Mouse (Mus musculus): ENCODE measurements at regions not wholly inside any gene's neighbourhood (a gene's known extent, or its start where the extent isn't known, plus 50 kb on each side); places are given as distances from the start of the nearest gene placed in this dataset.

GRCm38 (mm10) chr15:6056887-6057626 lies 242.5 kb upstream of the Dab2 start:
- no peak overlapping the region for H3K9ac ChIP-seq (ENCODE audit: control insufficient read depth, low read depth, low read length, poor library complexity, severe bottlenecking)
- no peak for TF ChIP-seq ZNF384 (IDR thresholded peaks at IDR 0.05; ENCODE audit: low read depth, low read length)
- TF ChIP-seq MXI1 (IDR thresholded peaks at IDR 0.05; ENCODE audit: low read depth, low read length) = no peak
- no peak for TF ChIP-seq GABPA (IDR thresholded peaks at IDR 0.05; ENCODE audit: low read depth, low read length)
- no peak for TF ChIP-seq RAD21 (IDR thresholded peaks at IDR 0.05; ENCODE audit: low read depth, low read length)
- no peak for TF ChIP-seq USF1 (IDR thresholded peaks at IDR 0.05; ENCODE audit: low read depth, low read length)
- TF ChIP-seq NRF1 (IDR thresholded peaks at IDR 0.05; ENCODE audit: insufficient read depth, low read depth, low read length, poor library complexity, severe bottlenecking) = no peak
- H3K36me3 ChIP-seq (ENCODE audit: control insufficient read depth in 1 of 2, insufficient read depth in 2 of 2, low read length in 2 of 2) = peaks cover 0 to 12% of the 10 kb centered on the region in 2 experiments; a peak in 2 of 4 replicates
- H3K9me3 ChIP-seq (replicated peaks; ENCODE audit: insufficient read depth, low read length) = no peaks in the 10 kb centered on the region
- H3K4me1 ChIP-seq (ENCODE audit: control insufficient read depth in 1 of 2, insufficient read depth in 2 of 2, low read length in 2 of 2) = peaks cover 3 to 7% of the 10 kb centered on the region in 2 experiments
- H3K27me3 ChIP-seq (ENCODE audit: control insufficient read depth in 1 of 2, insufficient read depth in 2 of 2, low read length in 2 of 2) = no peaks in the 10 kb centered on the region
- H3K27ac ChIP-seq (ENCODE audit: control insufficient read depth, low read depth, low read length) = no peak overlapping the region
- no peak for DNase-seq (ENCODE audit: low read depth, low spot score)
- H3K4me3 ChIP-seq (ENCODE audit: control insufficient read depth in 1 of 2, insufficient read depth in 1 of 2, low read depth in 2 of 2, low read length in 2 of 2) = no peak overlapping the region
- no peaks in the 10 kb centered on the region for H3K79me2 ChIP-seq (ENCODE audit: control insufficient read depth, insufficient read depth, low read length, poor library complexity)

DNA sequence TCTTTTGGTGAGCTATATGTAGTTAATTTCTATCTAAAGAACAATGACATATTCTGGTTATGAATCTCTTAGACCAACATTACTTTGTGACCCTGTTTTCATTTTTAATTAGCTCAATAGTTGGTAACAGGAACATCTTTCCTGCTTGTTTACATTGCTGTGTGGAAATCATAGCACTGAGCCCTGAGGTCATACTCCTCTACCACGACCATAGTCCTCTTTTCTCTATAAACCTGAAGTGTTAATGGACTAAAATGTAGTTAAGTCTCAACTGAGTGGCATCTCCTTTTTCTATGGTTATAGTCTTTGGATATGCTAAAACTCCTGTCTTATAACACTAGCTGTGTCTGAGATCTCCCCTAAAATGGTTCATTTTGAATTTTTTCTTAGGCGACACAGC lies 240.2 kb upstream of the Dab2 start:
- no peaks in the 10 kb centered on the region for H3K27me3 ChIP-seq (ENCODE audit: control insufficient read depth in 1 of 2, insufficient read depth in 2 of 2, low read length in 2 of 2)
- H3K36me3 ChIP-seq (ENCODE audit: control insufficient read depth in 1 of 2, insufficient read depth in 2 of 2, low read length in 2 of 2) = peaks cover 0 to 12% of the 10 kb centered on the region in 2 experiments; a peak in 2 of 4 replicates
- H3K9ac ChIP-seq (ENCODE audit: control insufficient read depth, low read depth, low read length, poor library complexity, severe bottlenecking) = no peak overlapping the region
- no peaks in the 10 kb centered on the region for H3K9me3 ChIP-seq (replicated peaks; ENCODE audit: insufficient read depth, low read length)
- no peak overlapping the region; a peak in 1 of 4 replicates for H3K4me3 ChIP-seq (ENCODE audit: control insufficient read depth in 1 of 2, insufficient read depth in 1 of 2, low read depth in 2 of 2, low read length in 2 of 2)
- H3K4me1 ChIP-seq (ENCODE audit: control insufficient read depth in 1 of 2, insufficient read depth in 2 of 2, low read length in 2 of 2) = peaks cover 3 to 7% of the 10 kb centered on the region in 2 experiments
- no peak for TF ChIP-seq MEF2A (IDR thresholded peaks at IDR 0.05; ENCODE audit: extremely low read depth, insufficient replicate concordance, low read depth, low read length, poor library complexity, severe bottlenecking)
- TF ChIP-seq RAD21 (IDR thresholded peaks at IDR 0.05; ENCODE audit: low read depth, low read length) = no peak
- TF ChIP-seq ZKSCAN1 (IDR thresholded peaks at IDR 0.05; ENCODE audit: low read depth, low read length) = no peak
- TF ChIP-seq NRF1 (IDR thresholded peaks at IDR 0.05; ENCODE audit: insufficient read depth, low read depth, low read length, poor library complexity, severe bottlenecking) = no peak
- TF ChIP-seq RCOR1 (IDR thresholded peaks at IDR 0.05; ENCODE audit: low read depth, low read length) = no peak
- no peak for TF ChIP-seq GABPA (IDR thresholded peaks at IDR 0.05; ENCODE audit: low read depth, low read length)
- no peak for TF ChIP-seq MAFK (IDR thresholded peaks at IDR 0.05; ENCODE audit: borderline replicate concordance, low read depth, low read length)
- no peak for TF ChIP-seq KAT2A (conservative IDR thresholded peaks at IDR 0.05; ENCODE audit: low read depth, low read length)
- TF ChIP-seq JUND (IDR thresholded peaks at IDR 0.05; ENCODE audit: low read depth, low read length) = no peak
- no peak for TF ChIP-seq UBTF (IDR thresholded peaks at IDR 0.05; ENCODE audit: borderline replicate concordance, insufficient read depth, low read depth, low read length)
- TF ChIP-seq HCFC1 (IDR thresholded peaks at IDR 0.05; ENCODE audit: low read depth, low read length) = no peak
- no peak for TF ChIP-seq TAL1 (IDR thresholded peaks at IDR 0.05; ENCODE audit: low read length)
- TF ChIP-seq MXI1 (IDR thresholded peaks at IDR 0.05; ENCODE audit: low read depth, low read length) = no peak
- TF ChIP-seq CHD2 (IDR thresholded peaks at IDR 0.05; ENCODE audit: low read length) = no peak
- TF ChIP-seq ETS1 (IDR thresholded peaks at IDR 0.05; ENCODE audit: low read depth, low read length) = no peak
- TF ChIP-seq MAZ (IDR thresholded peaks at IDR 0.05; ENCODE audit: low read depth, low read length) = no peak
- no peak for TF ChIP-seq USF1 (IDR thresholded peaks at IDR 0.05; ENCODE audit: low read depth, low read length)
- no peaks in the 10 kb centered on the region for H3K79me2 ChIP-seq (ENCODE audit: control insufficient read depth, insufficient read depth, low read length, poor library complexity)
- DNase-seq (ENCODE audit: low read depth, low spot score) = no peak
- H3K27ac ChIP-seq (ENCODE audit: control insufficient read depth, low read depth, low read length) = peak overlapping the region; percentile 19; the same call in 1 of the 2 replicates

Measured in MEL (cell line).